Mouse (Mus musculus) stomach, embryonic 16.5 days (tissue): ENCODE measurements at regions not wholly inside any gene's neighbourhood (a gene's known extent, or its start where the extent isn't known, plus 50 kb on each side); places are given as distances from the start of the nearest gene placed in this dataset.

Experiments used
- ATAC-seq: fragments of 200-750 bp; cut with Nextera tagmentation; 2 replicates; pipeline ENCODE4 v1.8.0; 2017; ENCODE audit warnings: moderate number of reproducible peaks, moderate TSS enrichment; ENCODE audit not compliant: insufficient read depth, low FRiP score
- H3K27ac ChIP-seq: fragments of 300-500 bp; sonication (generic); 2 replicates; pipeline ENCODE4 v1.5.1; 2014; ENCODE audit warnings: low read length
- H3K27me3 ChIP-seq: fragments of 300-500 bp; sonication (generic); 2 replicates; pipeline ENCODE4 v1.6.1; 2014; ENCODE audit warnings: low read length, control low read depth, mixed read lengths; ENCODE audit not compliant: control insufficient read depth, insufficient read depth
- H3K36me3 ChIP-seq: fragments of 300-500 bp; sonication (generic); 2 replicates; pipeline ENCODE4 v1.6.1; 2014; ENCODE audit warnings: low read length; ENCODE audit not compliant: control insufficient read depth, insufficient read depth
- H3K4me1 ChIP-seq: fragments of 300-500 bp; sonication (generic); 2 replicates; pipeline ENCODE4 v1.6.1; 2014; ENCODE audit warnings: low read length, control low read depth, mixed read lengths; ENCODE audit not compliant: control insufficient read depth, insufficient read depth
- H3K4me2 ChIP-seq: fragments of 300-500 bp; sonication (generic); 2 replicates; pipeline ENCODE4 v1.6.1; 2014; ENCODE audit warnings: low read depth, low read length, mixed read lengths
- H3K4me3 ChIP-seq: fragments of 300-500 bp; sonication (generic); replicated peaks from 2 replicates; pipeline ENCODE4 v1.5.1; 2014; ENCODE audit warnings: mild to moderate bottlenecking, low read length
- H3K9ac ChIP-seq: fragments of 300-500 bp; sonication (generic); 2 replicates; pipeline ENCODE4 v1.6.1; 2014; ENCODE audit warnings: low read length
- H3K9me3 ChIP-seq: fragments of 300-500 bp; sonication (generic); replicated peaks from 2 replicates; pipeline ENCODE4 v1.6.1; 2016; ENCODE audit warnings: low read length, control low read depth; ENCODE audit not compliant: control insufficient read depth
- WGBS: fragments of 180-500 bp; shearing (Covaris S2); extraction: QIAGEN DNeasy Blood & Tissue Kit; methylation state at CpG from one replicate; pipeline ENCODE4 v1.1.7; 2014; 5-methylcytosine and 5-hydroxymethylcytosine counted together

- ATAC-seq = no peak
- 72% methylated on average over 6 of the region's 6 CpGs for WGBS
- no peak overlapping the region for H3K27ac ChIP-seq
Observed at GRCm38 (mm10) chr15:5658796-5659195, 414.8 kb upstream of the Ptger4 start.

DNA sequence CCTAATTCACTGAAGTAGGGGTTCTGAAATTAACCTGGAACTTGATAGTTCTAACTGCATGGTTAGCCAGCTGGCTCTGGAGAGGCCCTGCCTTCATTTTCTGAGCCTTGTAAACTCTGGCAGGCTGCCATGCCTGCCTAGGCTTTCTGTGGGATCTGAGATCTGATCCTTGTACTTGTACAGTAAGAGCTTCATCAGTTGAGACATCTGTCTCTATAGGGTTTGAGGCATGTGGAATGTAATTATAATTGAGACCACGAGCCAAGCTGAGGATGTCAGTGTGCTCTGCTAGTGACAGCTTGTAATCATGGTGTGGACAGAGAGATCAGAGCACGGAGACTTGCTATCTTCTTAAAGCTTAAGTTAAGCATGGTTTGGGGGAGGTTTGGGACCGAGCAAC is 416.8 kb upstream of the Ptger4 start:
- H3K27ac ChIP-seq = no peak overlapping the region
- H3K4me1 ChIP-seq = no peaks in the 10 kb centered on the region
- no peak overlapping the region for H3K4me3 ChIP-seq
- ATAC-seq = no peak
- no peaks in the 10 kb centered on the region for H3K9me3 ChIP-seq
- 55% methylated on average over 3 of the region's 3 CpGs for WGBS
- no peaks in the 10 kb centered on the region for H3K27me3 ChIP-seq
- H3K9ac ChIP-seq = no peak overlapping the region
- H3K36me3 ChIP-seq = no peaks in the 10 kb centered on the region
- H3K4me2 ChIP-seq = no peak overlapping the region

More at GRCm38 (mm10) chr15:5658796-5659195, 414.8 kb upstream of the Ptger4 start:
- Histone ChIP-seq H3K4me1 (no peaks in the 10 kb centered on the region), H3K4me3 (no peak overlapping the region), H3K4me2 (no peak overlapping the region), H3K9me3 (no peaks in the 10 kb centered on the region), H3K36me3 (no peaks in the 10 kb centered on the region), H3K9ac (no peak overlapping the region), H3K27me3 (no peaks in the 10 kb centered on the region)

DNA sequence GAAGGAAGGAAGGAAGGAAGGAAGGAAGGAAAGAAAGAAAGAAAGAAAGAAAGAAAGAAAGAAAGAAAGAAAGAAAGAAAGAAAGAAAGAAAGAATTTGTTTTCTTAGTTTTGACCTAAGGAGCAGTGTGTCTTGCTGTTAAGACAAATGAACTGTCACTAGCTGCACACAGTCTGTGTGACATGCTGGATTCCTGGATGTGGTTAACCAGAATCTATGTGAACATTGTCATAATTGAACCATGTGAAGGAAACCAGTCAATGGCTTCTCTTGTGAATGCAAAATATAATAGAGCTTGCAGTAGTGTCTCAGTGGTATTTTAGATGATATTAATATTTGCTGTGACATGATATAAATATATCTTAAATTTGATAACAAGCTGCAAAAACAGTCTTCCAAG is 427.8 kb upstream of the Ptger4 start:
- H3K9ac ChIP-seq = no peak overlapping the region
- no peaks in the 10 kb centered on the region for H3K4me1 ChIP-seq
- H3K9me3 ChIP-seq = no peaks in the 10 kb centered on the region
- no peak overlapping the region for H3K27ac ChIP-seq
- ATAC-seq = no peak
- H3K4me2 ChIP-seq = no peak overlapping the region
- no peaks in the 10 kb centered on the region for H3K36me3 ChIP-seq
- H3K4me3 ChIP-seq = no peak overlapping the region
- no peaks in the 10 kb centered on the region for H3K27me3 ChIP-seq

- no peak overlapping the region for H3K4me3 ChIP-seq
- H3K27ac ChIP-seq = no peak overlapping the region
- ATAC-seq = no peak
- H3K27me3 ChIP-seq = no peaks in the 10 kb centered on the region
- H3K9me3 ChIP-seq = no peaks in the 10 kb centered on the region
- H3K4me2 ChIP-seq = no peak overlapping the region
- H3K9ac ChIP-seq = no peak overlapping the region
- no peaks in the 10 kb centered on the region for H3K4me1 ChIP-seq
- WGBS = 51% methylated on average over 3 of the region's 3 CpGs
- H3K36me3 ChIP-seq = no peaks in the 10 kb centered on the region
Observed at GRCm38 (mm10) chr15:5676704-5677103, 432.7 kb upstream of the Ptger4 start.

DNA sequence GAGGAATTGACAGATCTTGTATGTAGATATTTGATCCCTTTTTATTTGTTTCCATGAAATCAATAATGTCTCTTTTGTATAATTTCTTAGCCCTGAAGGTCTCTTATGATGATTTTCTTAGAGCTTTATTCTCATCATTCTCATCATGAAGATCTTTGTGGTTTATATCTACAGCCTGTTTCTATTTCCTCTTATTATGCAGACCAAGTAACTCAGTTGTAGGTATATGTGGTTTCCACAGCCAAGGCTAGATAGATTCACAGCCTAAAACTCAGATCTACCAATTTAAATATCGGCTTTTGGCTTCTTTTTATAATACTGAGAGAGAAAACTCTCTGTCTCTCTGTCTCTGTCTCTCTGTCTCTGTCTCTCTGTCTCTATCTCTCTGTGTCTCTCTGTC is 449.8 kb upstream of the Ptger4 start:
- H3K4me1 ChIP-seq = no peaks in the 10 kb centered on the region
- 90% methylated on average over 1 of the region's 1 CpGs for WGBS
- H3K9me3 ChIP-seq = no peaks in the 10 kb centered on the region
- H3K27ac ChIP-seq = no peak overlapping the region
- H3K4me2 ChIP-seq = no peak overlapping the region
- no peak overlapping the region for H3K9ac ChIP-seq
- H3K36me3 ChIP-seq = no peaks in the 10 kb centered on the region
- H3K27me3 ChIP-seq = no peaks in the 10 kb centered on the region
- ATAC-seq = no peak
- no peak overlapping the region for H3K4me3 ChIP-seq

DNA sequence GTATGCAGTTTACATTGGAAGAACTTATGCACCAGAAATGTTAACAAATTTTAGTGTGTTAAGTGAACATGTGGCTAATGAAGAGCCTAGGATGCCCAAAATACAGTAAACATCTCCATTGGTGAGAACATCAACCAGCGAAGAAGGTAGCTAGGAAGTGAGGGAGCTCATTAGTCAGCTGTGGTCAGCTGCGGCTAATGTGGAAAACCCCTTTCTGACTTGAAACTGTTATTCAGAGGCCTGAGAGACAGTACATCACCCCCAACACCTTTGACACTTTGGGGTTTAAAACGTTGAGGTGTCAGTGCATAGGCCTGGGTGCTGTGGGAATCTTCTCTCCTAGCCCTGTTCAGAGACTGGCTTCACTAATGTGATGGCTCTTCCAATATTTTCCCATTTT is 451.0 kb upstream of the Ptger4 start:
- Histone ChIP-seq H3K4me3 (no peak overlapping the region), H3K9ac (no peak overlapping the region), H3K9me3 (no peaks in the 10 kb centered on the region), H3K27ac (no peak overlapping the region), H3K36me3 (no peaks in the 10 kb centered on the region), H3K4me1 (no peaks in the 10 kb centered on the region), H3K4me2 (no peak overlapping the region), H3K27me3 (no peaks in the 10 kb centered on the region)
- ATAC-seq = no peak
- 74% methylated on average over 3 of the region's 3 CpGs for WGBS

DNA sequence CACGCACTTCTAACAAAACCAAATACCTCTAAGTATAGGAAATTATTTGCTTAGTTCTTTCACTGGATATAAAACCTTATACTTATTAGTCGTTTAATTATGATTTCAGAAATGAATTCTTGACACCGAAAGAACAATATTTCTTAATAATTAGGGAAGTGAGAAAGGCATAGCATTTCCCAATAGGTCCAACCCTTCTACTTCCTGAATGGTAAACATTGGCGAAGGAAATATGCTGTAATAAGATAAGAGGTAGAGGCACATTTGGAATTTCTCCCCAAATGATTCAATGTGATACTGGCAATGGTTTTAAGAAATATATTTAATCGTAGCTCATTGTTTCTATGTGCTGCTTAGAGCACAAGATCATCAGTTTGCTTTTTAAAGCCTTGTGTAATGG is 464.5 kb upstream of the Ptger4 start:
- 79% methylated on average over 5 of the region's 5 CpGs for WGBS
- H3K4me1 ChIP-seq = no peaks in the 10 kb centered on the region
- ATAC-seq = no peak

GRCm38 (mm10) chr15:5740658-5741057 is 496.7 kb upstream of the Ptger4 start:
- WGBS = 5% methylated on average over 1 of the region's 1 CpGs
- H3K4me3 ChIP-seq = no peak overlapping the region
- ATAC-seq = no peak
- no peaks in the 10 kb centered on the region for H3K4me1 ChIP-seq
- H3K4me2 ChIP-seq = no peak overlapping the region
- H3K27me3 ChIP-seq = no peaks in the 10 kb centered on the region
- H3K36me3 ChIP-seq = no peaks in the 10 kb centered on the region
- no peak overlapping the region for H3K27ac ChIP-seq
- no peak overlapping the region for H3K9ac ChIP-seq
- H3K9me3 ChIP-seq = no peaks in the 10 kb centered on the region

More for the DNA sequence above, 464.5 kb upstream of the Ptger4 start:
- no peaks in the 10 kb centered on the region for H3K36me3 ChIP-seq
- no peak overlapping the region for H3K4me3 ChIP-seq
- H3K9me3 ChIP-seq = no peaks in the 10 kb centered on the region
- no peak overlapping the region for H3K4me2 ChIP-seq
- H3K9ac ChIP-seq = no peak overlapping the region
- no peak overlapping the region for H3K27ac ChIP-seq
- no peaks in the 10 kb centered on the region for H3K27me3 ChIP-seq

GRCm38 (mm10) chr15:5743893-5744292 is 499.9 kb upstream of the Ptger4 start:
- H3K4me1 ChIP-seq = no peaks in the 10 kb centered on the region
- H3K4me2 ChIP-seq = no peak overlapping the region
- H3K36me3 ChIP-seq = no peaks in the 10 kb centered on the region
- no peaks in the 10 kb centered on the region for H3K9me3 ChIP-seq
- H3K27me3 ChIP-seq = no peaks in the 10 kb centered on the region
- no peak overlapping the region for H3K9ac ChIP-seq
- WGBS = 83% methylated on average over 5 of the region's 5 CpGs
- no peak for ATAC-seq
- no peak overlapping the region for H3K27ac ChIP-seq
- H3K4me3 ChIP-seq = no peak overlapping the region

DNA sequence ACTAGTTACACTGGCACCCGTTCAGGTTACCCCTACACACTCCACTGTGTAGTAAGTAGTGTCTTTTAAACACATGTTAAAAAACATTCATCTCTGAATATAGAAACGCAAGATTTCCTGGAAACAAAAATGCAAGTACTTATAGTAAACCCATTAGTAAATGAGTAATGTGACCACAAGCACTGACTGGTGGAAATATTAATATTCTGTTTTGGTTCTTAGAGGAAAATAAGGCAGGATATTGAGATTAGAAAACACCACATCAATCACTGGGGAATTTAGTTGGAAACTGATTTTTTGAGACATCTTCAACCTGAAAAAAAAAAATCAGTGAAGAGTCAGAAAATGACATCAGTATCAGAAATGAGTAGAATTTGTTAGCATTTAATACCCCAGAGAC is 514.7 kb upstream of the Ptger4 start:
- no peaks in the 10 kb centered on the region for H3K9me3 ChIP-seq
- 77% methylated on average over 2 of the region's 2 CpGs for whole genome bisulfite sequencing
- H3K9ac ChIP-seq = no peak overlapping the region
- no peaks in the 10 kb centered on the region for H3K4me1 ChIP-seq
- no peaks in the 10 kb centered on the region for H3K36me3 ChIP-seq
- no peak overlapping the region for H3K27ac ChIP-seq
- H3K4me3 ChIP-seq = no peak overlapping the region
- ATAC-seq = no peak
- no peak overlapping the region for H3K4me2 ChIP-seq
- no peaks in the 10 kb centered on the region for H3K27me3 ChIP-seq
